Mouse (Mus musculus) MEL (cell line): ENCODE measurements around the gene Pfkfb3. TPM values are rescaled to one million over a fixed set of nuclear protein-coding genes. Genes with fewer than 3 reads are reported as not detected.

Experiments used
- DNase-seq: peaks from one replicate; pipeline ENCODE4 v3.0.0; 2011; ENCODE audit warnings: low read depth, low spot score
- H3K27ac ChIP-seq: 2 replicates; pipeline ENCODE4 v1.5.1; 2012; ENCODE audit warnings: low read depth, mild to moderate bottlenecking, control low read depth, low read length, moderate library complexity; ENCODE audit not compliant: control insufficient read depth
- H3K27me3 ChIP-seq, 2 experiments: fragments of 150-350 bp in 1 of 2; sonication (generic) in 1 of 2; 2 replicates each; pipeline ENCODE4 v1.6.1; 2012; ENCODE audit warnings: low read length in 2 of 2, mild to moderate bottlenecking in 2 of 2, improper control_type of control experiment in 1 of 2, moderate library complexity in 1 of 2; ENCODE audit not compliant: insufficient read depth in 2 of 2, control insufficient read depth in 1 of 2
- H3K36me3 ChIP-seq, 2 experiments: 2 replicates each; pipeline ENCODE4 v1.6.1; 2012 to 2014; ENCODE audit warnings: low read length in 2 of 2, improper control_type of control experiment in 1 of 2, inconsistent platforms in 1 of 2, mild to moderate bottlenecking in 1 of 2; ENCODE audit not compliant: insufficient read depth in 2 of 2, control insufficient read depth in 1 of 2
- H3K4me1 ChIP-seq, 2 experiments: fragments of 150-350 bp in 1 of 2; sonication (generic) in 1 of 2; 2 replicates each; pipeline ENCODE4 v1.6.1; 2012; ENCODE audit warnings: low read length in 2 of 2, improper control_type of control experiment in 1 of 2, mild to moderate bottlenecking in 1 of 2; ENCODE audit not compliant: insufficient read depth in 2 of 2, control insufficient read depth in 1 of 2
- H3K4me3 ChIP-seq, 2 experiments: fragments of 150-350 bp in 1 of 2; sonication (generic) in 1 of 2; 2 replicates each; pipeline ENCODE4 v1.5.1; 2012; ENCODE audit warnings: low read depth in 2 of 2, low read length in 2 of 2, mild to moderate bottlenecking in 2 of 2, moderate library complexity in 2 of 2, control low read depth in 1 of 2, improper control_type of control experiment in 1 of 2; ENCODE audit not compliant: control insufficient read depth in 1 of 2, insufficient read depth in 1 of 2
- H3K79me2 ChIP-seq: 2 replicates; pipeline ENCODE4 v1.6.1; 2012; ENCODE audit warnings: mild to moderate bottlenecking, low read length, moderate library complexity; ENCODE audit not compliant: control insufficient read depth, poor library complexity, insufficient read depth
- H3K9ac ChIP-seq: 2 replicates; pipeline ENCODE4 v1.6.1; 2012; ENCODE audit warnings: low read depth, mild to moderate bottlenecking, control low read depth, low read length, moderate library complexity; ENCODE audit not compliant: control insufficient read depth, poor library complexity, severe bottlenecking
- H3K9me3 ChIP-seq: fragments of 150-350 bp; sonication (generic); replicated peaks from 2 replicates; pipeline ENCODE4 v1.6.1; 2012; ENCODE audit warnings: mild to moderate bottlenecking, low read length, improper control_type of control experiment, moderate library complexity; ENCODE audit not compliant: insufficient read depth
- CHD1 ChIP-seq: IDR thresholded peaks from 2 replicates; pipeline ENCODE4 v1.6.1; 2012; ENCODE audit warnings: low read depth, mild to moderate bottlenecking, inconsistent platforms, low read length, improper control_type of control experiment
- HCFC1 ChIP-seq: IDR thresholded peaks from 2 replicates; pipeline ENCODE4 v1.6.1; 2012; ENCODE audit warnings: low read depth, mild to moderate bottlenecking, inconsistent platforms, low read length, improper control_type of control experiment, moderate library complexity
- MAX ChIP-seq: IDR thresholded peaks from 2 replicates; pipeline ENCODE4 v1.6.1; 2011; ENCODE audit warnings: low read length, improper control_type of control experiment
- MXI1 ChIP-seq: IDR thresholded peaks from 2 replicates; pipeline ENCODE4 v1.6.1; 2011; ENCODE audit warnings: mild to moderate bottlenecking, low read depth, low read length, improper control_type of control experiment
- MYB ChIP-seq: IDR thresholded peaks from 2 replicates; pipeline ENCODE4 v1.6.1; 2011; ENCODE audit warnings: mild to moderate bottlenecking, low read depth, low read length, improper control_type of control experiment
- NELFE ChIP-seq: IDR thresholded peaks from 2 replicates; pipeline ENCODE4 v1.6.1; 2011; ENCODE audit warnings: low read depth, low read length, improper control_type of control experiment
- POLR2AphosphoS2 ChIP-seq: IDR thresholded peaks from 2 replicates; pipeline ENCODE4 v1.6.1; 2011; ENCODE audit warnings: low read length, improper control_type of control experiment
- POLR2AphosphoS5 ChIP-seq: IDR thresholded peaks from 2 replicates; pipeline ENCODE4 v1.6.1; 2012; ENCODE audit warnings: low read depth, borderline replicate concordance, mild to moderate bottlenecking, inconsistent platforms, low read length, moderate library complexity, mixed read lengths
- RCOR1 ChIP-seq: IDR thresholded peaks from 2 replicates; pipeline ENCODE4 v1.6.1; 2012; ENCODE audit warnings: low read depth, mild to moderate bottlenecking, inconsistent platforms, low read length, improper control_type of control experiment
- SIN3A ChIP-seq: IDR thresholded peaks from 2 replicates; pipeline ENCODE4 v1.6.1; 2012; ENCODE audit warnings: low read length, improper control_type of control experiment, inconsistent platforms
- SMC3 ChIP-seq: IDR thresholded peaks from 2 replicates; pipeline ENCODE4 v1.6.1; 2011; ENCODE audit warnings: low read depth, low read length, improper control_type of control experiment
- TAL1 ChIP-seq: IDR thresholded peaks from 2 replicates; pipeline ENCODE4 v1.6.1; 2012; ENCODE audit warnings: mild to moderate bottlenecking, inconsistent platforms, low read length, moderate library complexity, mixed read lengths
- TBP ChIP-seq: IDR thresholded peaks from 2 replicates; pipeline ENCODE4 v1.8.0; 2011; ENCODE audit warnings: low read depth, low read length, improper control_type of control experiment
- TCF12 ChIP-seq: IDR thresholded peaks from 2 replicates; pipeline ENCODE4 v1.6.1; 2014; ENCODE audit warnings: low read depth, mild to moderate bottlenecking, inconsistent platforms, low read length, improper control_type of control experiment, moderate library complexity
- UBTF ChIP-seq: IDR thresholded peaks from 2 replicates; pipeline ENCODE4 v1.6.1; 2012; ENCODE audit warnings: low read depth, mild to moderate bottlenecking, inconsistent platforms, low read length, improper control_type of control experiment, moderate library complexity, borderline replicate concordance; ENCODE audit not compliant: insufficient read depth
- USF1 ChIP-seq: IDR thresholded peaks from 2 replicates; pipeline ENCODE4 v1.6.1; 2014; ENCODE audit warnings: low read depth, mild to moderate bottlenecking, inconsistent platforms, low read length, improper control_type of control experiment, moderate library complexity
- USF2 ChIP-seq, 2 experiments: IDR thresholded peaks; 2 replicates each; pipeline ENCODE4 v1.6.1; 2011 to 2012; ENCODE audit warnings: improper control_type of control experiment in 2 of 2, low read length in 2 of 2, borderline replicate concordance in 1 of 2, inconsistent platforms in 1 of 2, low read depth in 1 of 2, mild to moderate bottlenecking in 1 of 2; ENCODE audit not compliant: insufficient read depth in 1 of 2
- ZMIZ1 ChIP-seq: IDR thresholded peaks from 2 replicates; pipeline ENCODE4 v1.6.1; 2012; ENCODE audit warnings: low read depth, mild to moderate bottlenecking, inconsistent platforms, low read length, improper control_type of control experiment, moderate library complexity
- polyA plus RNA-seq, 2 experiments: library from polyadenylated mRNA; stranded (reverse) in 1 of 2; unstranded in 1 of 2; fragments of >175 nt in 1 of 2; fragments of >200 nt in 1 of 2; gene quantifications; 2 replicates each; pipeline versions ENCODE4 v1.2.1 to v1.2.4; 2012; ENCODE audit warnings: low replicate concordance in 2 of 2, low read depth in 1 of 2; ENCODE audit not compliant: insufficient read length in 2 of 2, insufficient read depth in 1 of 2, missing spikeins in 1 of 2
- total RNA-seq: library from RNA; depleted of rRNA; stranded (reverse); fragments of 300-350 nt; gene quantifications from 2 replicates; pipeline ENCODE4 v1.2.3, GENCODE M21; 2012

Gene Pfkfb3
- total and polyA plus RNA-seq, 3 experiments: 9.9 to 13.8 TPM; not detected in 1

DNA sequence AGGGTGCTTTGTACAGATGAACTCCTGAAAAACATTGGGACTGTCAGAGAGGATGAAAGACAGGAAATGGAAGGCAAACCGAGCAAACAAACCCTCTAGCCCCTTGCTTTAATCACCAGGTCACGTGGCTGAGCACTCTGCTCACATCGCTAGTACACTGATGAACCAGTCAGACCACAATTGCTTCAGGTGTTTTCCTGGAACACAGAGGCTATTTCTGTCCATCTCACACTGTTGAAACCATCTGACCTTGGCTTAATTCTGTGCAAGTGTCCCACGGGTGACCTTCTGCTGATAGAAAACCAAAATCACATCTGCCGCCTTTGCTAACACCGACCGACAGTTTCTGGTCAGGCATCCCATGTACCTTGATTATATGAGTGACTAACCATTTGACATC is 96.0 kb downstream of the Pfkfb3 start:
- Histone ChIP-seq H3K4me3 (no peak overlapping the region), H3K4me1 (no peaks in the 10 kb centered on the region), H3K79me2 (no peaks in the 10 kb centered on the region), H3K27me3 (no peaks in the 10 kb centered on the region; a peak in 1 of 4 replicates), H3K36me3 (no peaks in the 10 kb centered on the region), H3K9ac (no peak overlapping the region), H3K27ac (no peak overlapping the region), H3K9me3 (no peaks in the 10 kb centered on the region)
- no peak for DNase-seq
- peak; percentile 39; the same call in 1 of the 2 replicates for TF ChIP-seq USF1
- no peak for TF ChIP-seq HCFC1

DNA sequence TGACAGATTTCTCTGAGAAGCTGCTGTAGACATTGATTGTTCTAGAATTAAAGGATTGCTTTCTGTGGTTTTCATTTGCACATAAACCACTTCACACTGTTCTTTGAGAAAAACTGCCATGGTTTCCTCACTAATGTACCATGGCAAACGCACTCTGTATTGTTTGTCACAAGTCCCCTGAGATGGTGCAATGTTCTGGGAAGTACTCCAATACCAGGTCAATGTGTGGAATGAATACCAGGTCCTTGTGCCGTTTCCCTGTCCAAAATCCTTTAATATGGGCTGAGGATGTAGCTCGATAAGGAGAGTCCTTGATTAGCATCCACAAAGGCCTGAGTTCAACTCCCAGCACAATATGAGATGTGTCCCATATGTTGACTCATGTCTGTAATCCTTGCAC is 105.2 kb downstream of the Pfkfb3 start:
- TF ChIP-seq MXI1: no peak
- TF ChIP-seq SIN3A: no peak
- no peak for TF ChIP-seq TCF12
- TF ChIP-seq CHD1: no peak
- no peak for TF ChIP-seq USF2 (IDR thresholded peaks at IDR 0.05; ENCODE audit: borderline replicate concordance in 1 of 2, insufficient read depth in 1 of 2, low read depth in 1 of 2, low read length in 2 of 2)
- TF ChIP-seq MYB: no peak
- TF ChIP-seq RCOR1: no peak
- TF ChIP-seq MAX: no peak
- no peak for TF ChIP-seq UBTF
- TF ChIP-seq POLR2AphosphoS5: no peak
- TF ChIP-seq ZMIZ1: no peak
- no peak for TF ChIP-seq POLR2AphosphoS2
- no peak for TF ChIP-seq SMC3
- no peak for TF ChIP-seq NELFE

DNA sequence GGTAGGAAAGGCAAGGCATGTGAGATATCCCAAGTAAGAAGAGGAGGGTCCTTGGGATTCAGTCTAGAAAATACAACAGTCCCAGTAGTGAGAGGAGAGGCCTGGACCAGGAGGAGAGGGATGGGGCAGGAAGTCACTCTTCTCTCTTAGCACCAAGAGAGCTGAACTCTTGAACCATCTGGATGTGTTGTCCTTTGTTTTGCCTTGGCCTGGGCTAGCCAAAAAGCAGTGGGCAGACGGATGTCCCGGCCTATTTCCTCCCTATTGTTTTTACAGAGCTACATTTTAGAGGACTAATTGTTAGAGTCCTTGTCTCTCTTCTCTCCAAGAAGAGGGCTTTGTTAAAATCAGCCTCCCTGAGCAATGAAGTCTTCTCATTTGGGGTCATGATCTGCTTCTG is 106.0 kb downstream of the Pfkfb3 start:
- H3K4me1 ChIP-seq: no peaks in the 10 kb centered on the region
- no peak for TF ChIP-seq MYB
- no peak for TF ChIP-seq TAL1
- no peak for TF ChIP-seq TBP
- TF ChIP-seq, all 39 proteins: peak for 0
- Histone ChIP-seq H3K79me2 (no peaks in the 10 kb centered on the region), H3K27ac (no peak overlapping the region), H3K4me3 (no peak overlapping the region), H3K9ac (no peak overlapping the region), H3K36me3 (no peaks in the 10 kb centered on the region), H3K27me3 (peaks cover 0 to 3% of the 10 kb centered on the region in 2 experiments; a peak in 3 of 4 replicates), H3K9me3 (no peaks in the 10 kb centered on the region)
- DNase-seq: no peak

More for the DNA sequence above, 105.2 kb downstream of the Pfkfb3 start:
- H3K9ac ChIP-seq: no peak overlapping the region
- H3K27me3 ChIP-seq: peaks cover 0 to 3% of the 10 kb centered on the region in 2 experiments; a peak in 3 of 4 replicates
- H3K27ac ChIP-seq: no peak overlapping the region
- H3K4me3 ChIP-seq: no peak overlapping the region
- H3K36me3 ChIP-seq: no peaks in the 10 kb centered on the region
- no peaks in the 10 kb centered on the region for H3K79me2 ChIP-seq
- no peak for DNase-seq
- no peaks in the 10 kb centered on the region for H3K4me1 ChIP-seq
- no peaks in the 10 kb centered on the region for H3K9me3 ChIP-seq
